Comparison of ENCODE assay signal across 8 mouse cellular contexts in genomic region chr13:109558341-109559257, GRCm38 (mm10).
A peak's percentile ranks its signal among the peaks of the same experiment; 100 is the strongest.
DNase-seq lines count a peak whose midpoint lies in the region; ATAC-seq and TF ChIP-seq lines count a peak whose summit lies in the region.

No protein-coding gene starts in this region.

- H3K27me3 ChIP-seq in hindbrain, embryonic 11.5 days (ENCODE audit: control insufficient read depth, insufficient read depth, low read length), result no peaks in the 10 kb centered on the region
- no peaks in the 10 kb centered on the region for H3K27me3 ChIP-seq in hindbrain, embryonic 10.5 days (ENCODE audit: insufficient read depth, poor library complexity, severe bottlenecking)
- no peaks in the 10 kb centered on the region for H3K27me3 ChIP-seq in Patski
- H3K27me3 ChIP-seq in forebrain, embryonic 12.5 days, result no peaks in the 10 kb centered on the region

- no peak overlapping the region for H3K9ac ChIP-seq in hindbrain, embryonic 11.5 days (ENCODE audit: low read depth, low read length)
- no peak overlapping the region for H3K9ac ChIP-seq in forebrain, embryonic 12.5 days

- CTCF ChIA-PET in Patski (lab: Charles Lee), result interaction anchor here (0.8 to 1.7 kb wide), 9 partner anchors 8 to 51 kb away, joined by 3 to 5 read pairs (median 3); no protein-coding TSS in a partner anchor

- in situ Hi-C loops in Patski (cut with MboI; ENCODE audit: low pct_unique_long_range_greater_than_20kb), result no loop called here

- peak; percentile 70 for TF ChIP-seq CTCF in Patski (IDR thresholded peaks at IDR 0.05)

- H3K4me3 ChIP-seq in hindbrain, embryonic 11.5 days (ENCODE audit: low read depth, low read length), result no peak overlapping the region
- H3K4me3 ChIP-seq in hindbrain, embryonic 10.5 days, result no peak overlapping the region
- H3K4me3 ChIP-seq in forebrain, embryonic 12.5 days (replicated peaks), result no peak overlapping the region

- no peaks in the 10 kb centered on the region for H3K4me1 ChIP-seq in hindbrain, embryonic 11.5 days (replicated peaks; ENCODE audit: control insufficient read depth, insufficient read depth, low read length)
- H3K4me1 ChIP-seq in hindbrain, embryonic 10.5 days (replicated peaks), result no peaks in the 10 kb centered on the region
- H3K4me1 ChIP-seq in forebrain, embryonic 12.5 days, result no peaks in the 10 kb centered on the region

- POLR2A ChIA-PET in Patski (lab: Charles Lee), result no interaction called here

- no peaks in the 10 kb centered on the region for H3K9me3 ChIP-seq in hindbrain, embryonic 11.5 days (ENCODE audit: control insufficient read depth, low read length)
- H3K9me3 ChIP-seq in hindbrain, embryonic 10.5 days, result no peaks in the 10 kb centered on the region
- no peaks in the 10 kb centered on the region for H3K9me3 ChIP-seq in forebrain, embryonic 12.5 days

- ATAC-seq in hindbrain, embryonic 11.5 days (ENCODE audit: low FRiP score), result peak; percentile 51; the same call in 1 of the 2 replicates
- no peak for ATAC-seq in Patski
- ATAC-seq in forebrain, embryonic 12.5 days (ENCODE audit: low FRiP score), result peak; percentile 74; the same call in 1 of the 2 replicates

- no peak overlapping the region for H3K27ac ChIP-seq in hindbrain, embryonic 11.5 days (ENCODE audit: low read depth, low read length)
- H3K27ac ChIP-seq in hindbrain, embryonic 10.5 days, result no peak overlapping the region
- no peak overlapping the region for H3K27ac ChIP-seq in forebrain, embryonic 12.5 days

- H3K36me3 ChIP-seq in hindbrain, embryonic 11.5 days (ENCODE audit: control insufficient read depth, insufficient read depth, low read length), result no peaks in the 10 kb centered on the region
- H3K36me3 ChIP-seq in hindbrain, embryonic 10.5 days, result no peaks in the 10 kb centered on the region
- H3K36me3 ChIP-seq in forebrain, embryonic 12.5 days (replicated peaks), result no peaks in the 10 kb centered on the region

- peak; percentile 50 for DNase-seq in hindbrain, embryonic 11.5 days (ENCODE audit: low spot score)
- no peak for DNase-seq in hindbrain, embryonic 10.5 days (ENCODE audit: low spot score)
- peak; percentile 23 for DNase-seq in CD4-positive helper T cell, adult 2 months (ENCODE audit: low read depth, low spot score)
- no peak for DNase-seq in Patski (ENCODE audit: low read depth, low spot score)
- peak; percentile 45 to 77 for DNase-seq in left cerebral cortex, postnatal 25 days (ENCODE audit: low spot score in 2 of 2)
- peak; percentile 34 for DNase-seq in right cerebral cortex, postnatal 4 days
- DNase-seq in urinary bladder, adult 2 months (ENCODE audit: low spot score), result no peak

- intact Hi-C loops in left cerebral cortex, postnatal 25 days (cut with DNase I), result loop anchor here (5.0 kb wide), 1 partner anchor 49 kb away; no protein-coding TSS in a partner anchor

- H3K4me2 ChIP-seq in hindbrain, embryonic 11.5 days (replicated peaks; ENCODE audit: low read depth, low read length), result no peak overlapping the region
- no peak overlapping the region for H3K4me2 ChIP-seq in forebrain, embryonic 12.5 days

- 79% methylated on average over 12 of the region's 12 CpGs for WGBS in hindbrain, embryonic 11.5 days
- WGBS in hindbrain, embryonic 10.5 days, result 83% methylated on average over 12 of the region's 12 CpGs
- 77% methylated on average over 12 of the region's 12 CpGs for WGBS in forebrain, embryonic 12.5 days

Comparison
In these comparisons a context has a peak if more than half of its experiments do, and no peak if none do; other contexts are left out.
1. DNase-seq: peak in hindbrain, embryonic 11.5 days (single experiment), CD4-positive helper T cell, adult 2 months (single experiment), left cerebral cortex, postnatal 25 days (2 of 2) and right cerebral cortex, postnatal 4 days (single experiment); none in hindbrain, embryonic 10.5 days (single experiment), Patski (single experiment) and urinary bladder, adult 2 months (single experiment).